Mouse (Mus musculus): Measurements from ENCODE around the gene Reps2.

DNA sequence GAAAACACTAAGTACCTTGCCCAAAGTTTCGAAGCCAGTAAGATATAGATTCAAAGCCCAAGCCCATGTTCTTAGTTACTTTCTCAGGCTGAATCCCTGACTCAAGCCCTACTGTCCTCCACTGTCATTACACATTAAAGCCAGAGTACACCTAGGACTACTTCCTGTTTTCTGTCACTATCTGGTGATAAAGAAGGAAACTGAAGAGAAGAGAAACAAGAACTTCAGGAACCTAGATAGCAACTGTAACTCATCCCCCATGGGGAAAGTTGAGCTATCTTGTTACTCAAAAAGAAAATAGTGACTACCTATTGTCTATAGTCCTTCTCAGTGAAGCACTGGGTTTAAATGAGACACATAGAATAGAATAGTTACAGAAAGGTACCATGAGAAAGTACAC is 188.1 kb downstream of the Reps2 start:
- no peak for TF ChIP-seq CTCF (IDR thresholded peaks at IDR 0.05; ENCODE audit: low read depth)
- no peak for TF ChIP-seq EP300 (IDR thresholded peaks at IDR 0.05; ENCODE audit: low read depth)
